Mouse (Mus musculus) forebrain, embryonic 11.5 days (tissue): ENCODE data around the gene Pheta2. TPM values are rescaled to one million over a fixed set of nuclear protein-coding genes. Genes with fewer than 3 reads are reported as not detected.

Source experiments
- ATAC-seq: fragments of 200-750 bp; cut with Nextera tagmentation; replicated peaks from 2 replicates; pipeline ENCODE4 v1.8.0; 2017; ENCODE audit warnings: moderate TSS enrichment; ENCODE audit not compliant: low FRiP score
- DNase-seq: peaks from one replicate; pipeline ENCODE4 v3.0.0-alpha.2; 2017; ENCODE audit warnings: low spot score
- H3K27ac ChIP-seq: fragments of 300-500 bp; sonication (generic); 2 replicates; pipeline ENCODE4 v1.5.1; 2014; ENCODE audit warnings: low read depth, low read length
- H3K27me3 ChIP-seq: fragments of 300-500 bp; sonication (generic); 2 replicates; pipeline ENCODE4 v1.6.1; 2014; ENCODE audit warnings: mild to moderate bottlenecking, low read length, mixed read lengths; ENCODE audit not compliant: control insufficient read depth, insufficient read depth
- H3K36me3 ChIP-seq: fragments of 300-500 bp; sonication (generic); 2 replicates; pipeline ENCODE4 v1.6.1; 2014; ENCODE audit warnings: mild to moderate bottlenecking, low read length, moderate library complexity, mixed read lengths; ENCODE audit not compliant: control insufficient read depth, insufficient read depth
- H3K4me1 ChIP-seq: fragments of 300-500 bp; sonication (generic); replicated peaks from 2 replicates; pipeline ENCODE4 v1.6.1; 2014; ENCODE audit warnings: low read length, mixed read lengths; ENCODE audit not compliant: control insufficient read depth, insufficient read depth
- H3K4me2 ChIP-seq: fragments of 300-500 bp; sonication (generic); 2 replicates; pipeline ENCODE4 v1.6.1; 2014; ENCODE audit warnings: low read depth, mild to moderate bottlenecking, low read length, moderate library complexity, mixed read lengths; ENCODE audit not compliant: severe bottlenecking
- H3K4me3 ChIP-seq: fragments of 300-500 bp; sonication (generic); 2 replicates; pipeline ENCODE4 v1.5.1; 2014; ENCODE audit warnings: low read depth, low read length
- H3K9ac ChIP-seq: fragments of 300-500 bp; sonication (generic); 2 replicates; pipeline ENCODE4 v1.6.1; 2014; ENCODE audit warnings: low read length
- H3K9me3 ChIP-seq: fragments of 300-500 bp; sonication (generic); 2 replicates; pipeline ENCODE4 v1.6.1; 2016; ENCODE audit warnings: low read length, mixed read lengths; ENCODE audit not compliant: control insufficient read depth
- WGBS: fragments of 180-500 bp; shearing (Covaris S2); extraction: QIAGEN DNeasy Blood & Tissue Kit; methylation state at CpG from one replicate; pipeline ENCODE4 v1.1.7; 2014; 5-methylcytosine and 5-hydroxymethylcytosine counted together
- polyA plus RNA-seq: library from polyadenylated mRNA; unstranded; fragments of >200 nt; fragmentation: Nextera tagmentation; extraction: Ambion mirVana; gene quantifications from 2 replicates; pipeline ENCODE4 v1.2.1, GENCODE M21; 2014

The Pheta2 gene
- polyA plus RNA-seq, 1 experiment from 2014 or later, result 5.0 TPM

- Histone ChIP-seq H3K4me3 (no peak overlapping the region), H3K4me2 (no peak overlapping the region), H3K4me1 (no peaks in the 10 kb centered on the region), H3K27me3 (no peaks in the 10 kb centered on the region), H3K27ac (no peak overlapping the region), H3K36me3 (no peaks in the 10 kb centered on the region), H3K9ac (no peak overlapping the region), H3K9me3 (no peaks in the 10 kb centered on the region)
- ATAC-seq (no peak), DNase-seq (peak; percentile 22)
- WGBS, result 95% methylated on average over 1 of the region's 1 CpGs
Measured at GRCm38 (mm10) chr15:82368851-82369250, 30.1 kb downstream of the Pheta2 start.

- no peak overlapping the region for H3K9ac ChIP-seq
- H3K4me2 ChIP-seq, result no peak overlapping the region
- 87% methylated on average over 6 of the region's 6 CpGs for WGBS
- no peaks in the 10 kb centered on the region for H3K9me3 ChIP-seq
- no peak overlapping the region for H3K27ac ChIP-seq
- DNase-seq (no peak), ATAC-seq (no peak)
- H3K36me3 ChIP-seq, result no peaks in the 10 kb centered on the region
- H3K4me3 ChIP-seq, result no peak overlapping the region
- H3K27me3 ChIP-seq, result no peaks in the 10 kb centered on the region
- H3K4me1 ChIP-seq, result no peaks in the 10 kb centered on the region
Measured at GRCm38 (mm10) chr15:82372446-82372845, 33.7 kb downstream of the Pheta2 start.

GRCm38 (mm10) chr15:82372991-82373390 lies 34.2 kb downstream of the Pheta2 start:
- Histone ChIP-seq H3K9ac (no peak overlapping the region), H3K36me3 (no peaks in the 10 kb centered on the region), H3K4me3 (no peak overlapping the region), H3K4me2 (no peak overlapping the region), H3K9me3 (no peaks in the 10 kb centered on the region), H3K4me1 (no peaks in the 10 kb centered on the region), H3K27ac (no peak overlapping the region), H3K27me3 (no peaks in the 10 kb centered on the region)
- 87% methylated on average over 5 of the region's 5 CpGs for WGBS
- peak; percentile 32 for DNase-seq
- ATAC-seq, result no peak

GRCm38 (mm10) chr15:82374437-82374836 lies 35.7 kb downstream of the Pheta2 start:
- ATAC-seq, result no peak

GRCm38 (mm10) chr15:82375855-82376254 lies 37.1 kb downstream of the Pheta2 start:
- Histone ChIP-seq H3K9me3 (no peaks in the 10 kb centered on the region), H3K36me3 (no peaks in the 10 kb centered on the region), H3K9ac (no peak overlapping the region), H3K4me3 (no peak overlapping the region), H3K4me1 (peaks cover 6% of the 10 kb centered on the region; the same call in 1 of the 2 replicates), H3K27ac (no peak overlapping the region), H3K27me3 (no peaks in the 10 kb centered on the region), H3K4me2 (no peak overlapping the region)
- ATAC-seq (no peak), DNase-seq (no peak)
- 88% methylated on average over 9 of the region's 9 CpGs for WGBS

More at GRCm38 (mm10) chr15:82374437-82374836, 35.7 kb downstream of the Pheta2 start:
- DNase-seq, result no peak
- H3K27ac ChIP-seq, result no peak overlapping the region
- no peaks in the 10 kb centered on the region for H3K36me3 ChIP-seq
- H3K4me1 ChIP-seq, result peaks cover under 1% of the 10 kb centered on the region; the same call in 1 of the 2 replicates
- H3K9ac ChIP-seq, result no peak overlapping the region
- H3K4me2 ChIP-seq, result no peak overlapping the region
- no peak overlapping the region for H3K4me3 ChIP-seq
- no peaks in the 10 kb centered on the region for H3K27me3 ChIP-seq
- 88% methylated on average over 5 of the region's 5 CpGs for WGBS
- no peaks in the 10 kb centered on the region for H3K9me3 ChIP-seq

- no peak for ATAC-seq
- peaks cover 6% of the 10 kb centered on the region; the same call in 1 of the 2 replicates for H3K4me1 ChIP-seq
Measured at GRCm38 (mm10) chr15:82376393-82377138, 37.8 kb downstream of the Pheta2 start.

GRCm38 (mm10) chr15:82377701-82378100 lies 39.0 kb downstream of the Pheta2 start:
- no peak overlapping the region for H3K27ac ChIP-seq
- no peak overlapping the region for H3K4me2 ChIP-seq
- no peak overlapping the region for H3K4me3 ChIP-seq
- H3K36me3 ChIP-seq, result no peaks in the 10 kb centered on the region
- no peaks in the 10 kb centered on the region for H3K27me3 ChIP-seq
- no peaks in the 10 kb centered on the region for H3K9me3 ChIP-seq
- ATAC-seq (no peak), DNase-seq (no peak)
- WGBS, result 83% methylated on average over 5 of the region's 5 CpGs
- H3K4me1 ChIP-seq, result peaks cover 6% of the 10 kb centered on the region; the same call in 1 of the 2 replicates
- H3K9ac ChIP-seq, result no peak overlapping the region

More at GRCm38 (mm10) chr15:82376393-82377138, 37.8 kb downstream of the Pheta2 start:
- WGBS, result 68% methylated on average over 17 of the region's 17 CpGs
- Histone ChIP-seq H3K9me3 (no peaks in the 10 kb centered on the region), H3K27me3 (no peaks in the 10 kb centered on the region), H3K4me3 (no peak overlapping the region), H3K4me2 (no peak overlapping the region), H3K9ac (no peak overlapping the region), H3K27ac (no peak overlapping the region), H3K36me3 (no peaks in the 10 kb centered on the region)
- DNase-seq, result no peak

GRCm38 (mm10) chr15:82378261-82379180 lies 39.8 kb downstream of the Pheta2 start:
- no peaks in the 10 kb centered on the region for H3K27me3 ChIP-seq
- H3K27ac ChIP-seq, result no peak overlapping the region
- DNase-seq (no peak), ATAC-seq (no peak)
- peaks cover 6% of the 10 kb centered on the region; the same call in 1 of the 2 replicates for H3K4me1 ChIP-seq
- no peaks in the 10 kb centered on the region for H3K36me3 ChIP-seq
- H3K4me3 ChIP-seq, result no peak overlapping the region
- H3K9ac ChIP-seq, result no peak overlapping the region
- no peaks in the 10 kb centered on the region for H3K9me3 ChIP-seq
- no peak overlapping the region for H3K4me2 ChIP-seq
- WGBS, result 63% methylated on average over 15 of the region's 15 CpGs
